Mouse (Mus musculus) natural killer cell, adult 2 months (primary cell): ENCODE results near the gene Cpt1a.

Experiments used
- DNase-seq, 2 experiments: peaks; one replicate each; pipeline ENCODE4 v3.0.0; 2022; ENCODE audit warnings: low spot score in 2 of 2

Cpt1a gene

GRCm38 (mm10) chr19:3322261-3322969, at the start of gene Cpt1a:
TSS of gene Cpt1a (plus strand) at chr19:3322334.
- peak; percentile 47 to 64 for DNase-seq

- DNase-seq, result no peak
Observed at GRCm38 (mm10) chr19:3273331-3273730, 48.8 kb upstream of the Cpt1a start.

GRCm38 (mm10) chr19:3275744-3276365, 46.3 kb upstream of the Cpt1a start:
- DNase-seq, result no peak

- DNase-seq, result no peak
Observed at GRCm38 (mm10) chr19:3281886-3282285, 40.2 kb upstream of the Cpt1a start.

GRCm38 (mm10) chr19:3282572-3283467, 39.3 kb upstream of the Cpt1a start, which contains the start of the genes Mrpl21 and Ighmbp2:
TSS of gene Mrpl21 (plus strand) at chr19:3282901.
TSS of gene Ighmbp2 (minus strand) at chr19:3283017.
- DNase-seq, result peak; percentile 78 to 83

- DNase-seq, result no peak
Observed at GRCm38 (mm10) chr19:3289006-3289405, 33.1 kb upstream of the Cpt1a start.

GRCm38 (mm10) chr19:3292028-3292427, 30.1 kb upstream of the Cpt1a start:
- peak; percentile 29 to 50 for DNase-seq

GRCm38 (mm10) chr19:3292993-3293392, 29.1 kb upstream of the Cpt1a start:
- no peak for DNase-seq

GRCm38 (mm10) chr19:3295245-3295644, 26.9 kb upstream of the Cpt1a start:
- DNase-seq, result no peak

- DNase-seq, result no peak
Observed at GRCm38 (mm10) chr19:3297034-3297433, 25.1 kb upstream of the Cpt1a start.

- no peak for DNase-seq
Observed at GRCm38 (mm10) chr19:3297775-3298174, 24.4 kb upstream of the Cpt1a start.

GRCm38 (mm10) chr19:3304017-3304416, 18.1 kb upstream of the Cpt1a start:
- DNase-seq, result no peak

GRCm38 (mm10) chr19:3307175-3307949, 14.8 kb upstream of the Cpt1a start:
- no peak for DNase-seq

GRCm38 (mm10) chr19:3319341-3319740, 2.8 kb upstream of the Cpt1a start:
- no peak for DNase-seq

GRCm38 (mm10) chr19:3320086-3320485, 2.0 kb upstream of the Cpt1a start:
- DNase-seq, result no peak

GRCm38 (mm10) chr19:3320801-3321200, 1.3 kb upstream of the Cpt1a start:
- DNase-seq, result peak; percentile 23 to 25

GRCm38 (mm10) chr19:3321617-3322016, 517 bp upstream of the Cpt1a start:
- DNase-seq, result peak; percentile 21 to 32

GRCm38 (mm10) chr19:3323201-3323621, 1.1 kb downstream of the Cpt1a start:
- peak; percentile 58 to 66 for DNase-seq

- peak; percentile 26 to 37 for DNase-seq
Observed at GRCm38 (mm10) chr19:3323753-3324270, 1.7 kb downstream of the Cpt1a start.

- DNase-seq, result peak; percentile 16 to 32
Observed at GRCm38 (mm10) chr19:3324271-3324811, 2.2 kb downstream of the Cpt1a start.
